Mouse (Mus musculus) E14TG2a.4 (cell line): ENCODE results near the gene Syt12.

Experiments used
- CTCF ChIP-seq: conservative IDR thresholded peaks from 2 replicates; pipeline ENCODE4 v1.5.1; 2014; ENCODE audit warnings: low read length
- POU5F1 ChIP-seq: IDR thresholded peaks from 2 replicates; pipeline ENCODE4 v1.6.1; 2014; ENCODE audit warnings: low read length, borderline replicate concordance

GRCm38 (mm10) chr19:4495814-4496213 is 18.6 kb upstream of the Syt12 start:
- TF ChIP-seq CTCF (no peak), POU5F1 (no peak)
